9 mouse cellular contexts compared by ENCODE assay signal in genomic region chr11:83224217-83224616, GRCm38 (mm10). TPM values are rescaled to one million over a fixed set of nuclear protein-coding genes. Genes with fewer than 3 reads are reported as not detected.
DNase-seq lines count a peak whose midpoint lies in the region; ATAC-seq lines count a peak whose summit lies in the region.
"Had no signal": no experiment of that assay in that cellular context is flagged by ENCODE, and none has a peak within 500 bp of the region (broad histone marks: within the 10 kb centered on the region; RNA-seq: fewer than 3 reads in every experiment).

No protein-coding gene starts in this region.

- no peaks in the 10 kb centered on the region for H3K9me3 ChIP-seq in kidney, embryonic 16.5 days (ENCODE audit: low read length)
- H3K9me3 ChIP-seq in kidney, embryonic 15.5 days (replicated peaks) = no peaks in the 10 kb centered on the region
- no peaks in the 10 kb centered on the region for H3K9me3 ChIP-seq in hindbrain, embryonic 13.5 days

- 85% methylated on average over 9 of the region's 9 CpGs for whole genome bisulfite sequencing in kidney, embryonic 16.5 days
- WGBS in kidney, embryonic 15.5 days = 83% methylated on average over 9 of the region's 9 CpGs
- WGBS in hindbrain, embryonic 13.5 days = 91% methylated on average over 9 of the region's 9 CpGs

- H3K4me1 ChIP-seq in kidney, embryonic 16.5 days (ENCODE audit: insufficient read depth, low read length) = no peaks in the 10 kb centered on the region
- H3K4me1 ChIP-seq in kidney, embryonic 15.5 days = no peaks in the 10 kb centered on the region
- H3K4me1 ChIP-seq in hindbrain, embryonic 13.5 days (replicated peaks) = no peaks in the 10 kb centered on the region

- H3K27me3 ChIP-seq in kidney, embryonic 16.5 days (ENCODE audit: insufficient read depth, low read length) = no peaks in the 10 kb centered on the region
- H3K27me3 ChIP-seq in kidney, embryonic 15.5 days = no peaks in the 10 kb centered on the region
- no peaks in the 10 kb centered on the region for H3K27me3 ChIP-seq in hindbrain, embryonic 13.5 days

- DNase-seq in thymus, postnatal 36 days = peak; percentile 55 to 68
- DNase-seq in embryo, embryonic 11 days = no peak
- no peak for DNase-seq in gastrocnemius, adult 18-20 months (ENCODE audit: low spot score)

- H3K4me2 ChIP-seq in kidney, embryonic 16.5 days (replicated peaks; ENCODE audit: low read depth, low read length) = no peak overlapping the region
- H3K4me2 ChIP-seq in kidney, embryonic 15.5 days = no peak overlapping the region
- H3K4me2 ChIP-seq in hindbrain, embryonic 13.5 days = no peak overlapping the region
- H3K4me2 ChIP-seq: midbrain, embryonic 11.5 days had no signal

- H3K9ac ChIP-seq in kidney, embryonic 16.5 days (replicated peaks; ENCODE audit: low read length) = no peak overlapping the region
- no peak overlapping the region for H3K9ac ChIP-seq in kidney, embryonic 15.5 days
- H3K9ac ChIP-seq in hindbrain, embryonic 13.5 days = no peak overlapping the region

- ATAC-seq in kidney, embryonic 16.5 days (ENCODE audit: low FRiP score, low TSS enrichment) = no peak
- no peak for ATAC-seq in kidney, embryonic 15.5 days (replicated peaks; ENCODE audit: low FRiP score)
- ATAC-seq in erythroblast, adult 5-6 weeks (replicated peaks; ENCODE audit: low FRiP score, poor library complexity, severe bottlenecking) = peak; percentile 88
- peak; percentile 94 for ATAC-seq in megakaryocyte progenitor cell, adult 5-6 weeks (replicated peaks; ENCODE audit: poor library complexity)
- ATAC-seq in hindbrain, embryonic 13.5 days (ENCODE audit: low FRiP score) = no peak

- no peaks in the 10 kb centered on the region for H3K36me3 ChIP-seq in kidney, embryonic 16.5 days (ENCODE audit: insufficient read depth, low read length)
- H3K36me3 ChIP-seq in kidney, embryonic 15.5 days = no peaks in the 10 kb centered on the region
- H3K36me3 ChIP-seq in hindbrain, embryonic 13.5 days = no peaks in the 10 kb centered on the region

- 0 out of 2 replicates have a peak overlapping the region, but pooled peaks have one; percentile 2 for H3K4me3 ChIP-seq in kidney, embryonic 16.5 days (ENCODE audit: low read length)
- H3K4me3 ChIP-seq in kidney, embryonic 15.5 days (replicated peaks) = no peak overlapping the region; the same call in 1 of the 2 replicates
- H3K4me3 ChIP-seq in hindbrain, embryonic 13.5 days = no peak overlapping the region

- no peak overlapping the region for H3K27ac ChIP-seq in kidney, embryonic 16.5 days (ENCODE audit: low read length)
- H3K27ac ChIP-seq in kidney, embryonic 15.5 days = no peak overlapping the region
- H3K27ac ChIP-seq in hindbrain, embryonic 13.5 days = no peak overlapping the region

RNA-seq across cellular contexts. Expression of gene Slfn3, which starts 33.1 kb away (rescaled TPM):
- polyA plus RNA-seq in kidney, embryonic 16.5 days (2015; fragmentation: Nextera tagmentation; extraction: Ambion mirVana) = 2.7 and 2.8 TPM in 2 replicates
- polyA plus RNA-seq in kidney, embryonic 15.5 days (2015; fragmentation: Nextera tagmentation; extraction: Ambion mirVana) = 2.1 and 2.5 TPM in 2 replicates
- 8.6 and 10.0 TPM in 2 replicates for total RNA-seq in erythroblast, adult 5-6 weeks (2015; ENCODE audit: low replicate concordance)
- 11.9 and 15.3 TPM in 2 replicates for total RNA-seq in erythroblast, adult 5-6 weeks (2017; ENCODE audit: low replicate concordance)
- total RNA-seq in megakaryocyte progenitor cell, adult 5-6 weeks (2015) = 21.3 and 22.2 TPM in 2 replicates
- 26.4 and 30.4 TPM in 2 replicates for total RNA-seq in megakaryocyte progenitor cell, adult 5-6 weeks (2017)
- 0.12 TPM in 2 replicates for polyA plus RNA-seq in hindbrain, embryonic 13.5 days (2015; fragmentation: Nextera tagmentation; extraction: Ambion mirVana)
- total RNA-seq in gastrocnemius, adult 18-20 months (2021) = 1 to 10 TPM in 1 of 2 experiments, under 1 TPM in 1; 0.41 to 1.3 TPM

RNA-seq across cellular contexts. Expression of gene Slfn4, which starts 49.2 kb away (rescaled TPM):
- 0.11 and 0.17 TPM in 2 replicates for polyA plus RNA-seq in kidney, embryonic 16.5 days (2015; fragmentation: Nextera tagmentation; extraction: Ambion mirVana)
- polyA plus RNA-seq in kidney, embryonic 15.5 days (2015; fragmentation: Nextera tagmentation; extraction: Ambion mirVana) = 0.09 and 0.24 TPM in 2 replicates
- 52.5 and 75.0 TPM in 2 replicates for total RNA-seq in erythroblast, adult 5-6 weeks (2015; ENCODE audit: low replicate concordance)
- 22.6 and 27.2 TPM in 2 replicates for total RNA-seq in erythroblast, adult 5-6 weeks (2017; ENCODE audit: low replicate concordance)
- total RNA-seq in megakaryocyte progenitor cell, adult 5-6 weeks (2015) = 19.0 and 22.5 TPM in 2 replicates
- 7.9 and 9.8 TPM in 2 replicates for total RNA-seq in megakaryocyte progenitor cell, adult 5-6 weeks (2017)
- polyA plus RNA-seq in hindbrain, embryonic 13.5 days (2015; fragmentation: Nextera tagmentation; extraction: Ambion mirVana) = 0.06 TPM in 1 of 2 replicates, not detected in the other
- total RNA-seq in gastrocnemius, adult 18-20 months (2021) = under 1 TPM in 1 of 2 experiments, not detected in 1; 0.14 TPM
- polyA plus RNA-seq: midbrain, embryonic 11.5 days had no signal

Comparison
In these comparisons a context has a peak if more than half of its experiments do, and no peak if none do; other contexts are left out.
1. ATAC-seq: peak in erythroblast, adult 5-6 weeks (single experiment) and megakaryocyte progenitor cell, adult 5-6 weeks (single experiment); none in kidney, embryonic 16.5 days (single experiment), kidney, embryonic 15.5 days (single experiment) and hindbrain, embryonic 13.5 days (single experiment).
2. DNase-seq: peak in thymus, postnatal 36 days (2 of 2); none in embryo, embryonic 11 days (single experiment) and gastrocnemius, adult 18-20 months (single experiment).
3. RNA of gene Slfn3, which starts 33.1 kb away (total RNA-seq): 21.3 to 30.4 TPM in megakaryocyte progenitor cell, adult 5-6 weeks and 8.6 to 15.3 TPM in erythroblast, adult 5-6 weeks; 0.41 to 1.3 TPM in gastrocnemius, adult 18-20 months; every median in the first group is over 4 times any median in the second.
4. RNA of gene Slfn4, which starts 49.2 kb away (total RNA-seq): 22.6 to 75.0 TPM in erythroblast, adult 5-6 weeks and 7.9 to 22.5 TPM in megakaryocyte progenitor cell, adult 5-6 weeks; 0.14 TPM in gastrocnemius, adult 18-20 months; every median in the first group is over 4 times any median in the second.